Mouse (Mus musculus) liver, embryonic 15.5 days (tissue): ENCODE data around the gene Plod3. TPM values are rescaled to one million over a fixed set of nuclear protein-coding genes. Genes with fewer than 3 reads are reported as not detected.
"Not testable (repeated sequence)": the region's sequence is repeated elsewhere in the genome, so short reads cannot be mapped to it uniquely, and the experiment has no call there.

Experiments
- ATAC-seq: fragments of 200-750 bp; cut with Nextera tagmentation; 2 replicates; pipeline ENCODE4 v1.8.0; 2017; ENCODE audit warnings: moderate number of reproducible peaks, mild to moderate bottlenecking, moderate library complexity; ENCODE audit not compliant: insufficient read depth
- H3K27ac ChIP-seq: fragments of 300-500 bp; sonication (generic); replicated peaks from 2 replicates; pipeline ENCODE4 v1.5.1; 2015; ENCODE audit warnings: mild to moderate bottlenecking, inconsistent platforms
- H3K27me3 ChIP-seq: fragments of 300-500 bp; sonication (generic); 2 replicates; pipeline ENCODE4 v1.6.1; 2015; ENCODE audit warnings: mild to moderate bottlenecking, inconsistent platforms
- H3K36me3 ChIP-seq: fragments of 300-500 bp; sonication (generic); replicated peaks from 2 replicates; pipeline ENCODE4 v1.6.1; 2015; ENCODE audit warnings: moderate library complexity, mild to moderate bottlenecking, inconsistent platforms
- H3K4me1 ChIP-seq: fragments of 300-500 bp; sonication (generic); replicated peaks from 2 replicates; pipeline ENCODE4 v1.6.1; 2015; ENCODE audit warnings: inconsistent platforms
- H3K4me2 ChIP-seq: fragments of 300-500 bp; sonication (generic); 2 replicates; pipeline ENCODE4 v1.6.1; 2015; ENCODE audit warnings: moderate library complexity, mild to moderate bottlenecking, inconsistent platforms
- H3K4me3 ChIP-seq: fragments of 300-500 bp; sonication (generic); replicated peaks from 2 replicates; pipeline ENCODE4 v1.5.1; 2015; ENCODE audit warnings: mild to moderate bottlenecking, inconsistent platforms
- H3K9ac ChIP-seq: fragments of 300-500 bp; sonication (generic); 2 replicates; pipeline ENCODE4 v1.6.1; 2015; ENCODE audit warnings: moderate library complexity, mild to moderate bottlenecking, inconsistent platforms
- H3K9me3 ChIP-seq: fragments of 300-500 bp; sonication (generic); replicated peaks from 2 replicates; pipeline ENCODE4 v1.6.1; 2016; ENCODE audit warnings: inconsistent platforms
- WGBS: fragments of 180-500 bp; shearing (Covaris S2); methylation state at CpG from one replicate; pipeline ENCODE4 v1.1.7; 2015; ENCODE audit warnings: mixed read lengths; ENCODE audit not compliant: insufficient replicate concordance; 5-methylcytosine and 5-hydroxymethylcytosine counted together
- polyA plus RNA-seq: library from polyadenylated mRNA; unstranded; fragments of >200 nt; fragmentation: Nextera tagmentation; extraction: Ambion mirVana; gene quantifications from 2 replicates; pipeline ENCODE4 v1.2.1, GENCODE M21; 2015

Gene Plod3
- polyA plus RNA-seq = 15.3 and 19.0 TPM in 2 replicates

DNA sequence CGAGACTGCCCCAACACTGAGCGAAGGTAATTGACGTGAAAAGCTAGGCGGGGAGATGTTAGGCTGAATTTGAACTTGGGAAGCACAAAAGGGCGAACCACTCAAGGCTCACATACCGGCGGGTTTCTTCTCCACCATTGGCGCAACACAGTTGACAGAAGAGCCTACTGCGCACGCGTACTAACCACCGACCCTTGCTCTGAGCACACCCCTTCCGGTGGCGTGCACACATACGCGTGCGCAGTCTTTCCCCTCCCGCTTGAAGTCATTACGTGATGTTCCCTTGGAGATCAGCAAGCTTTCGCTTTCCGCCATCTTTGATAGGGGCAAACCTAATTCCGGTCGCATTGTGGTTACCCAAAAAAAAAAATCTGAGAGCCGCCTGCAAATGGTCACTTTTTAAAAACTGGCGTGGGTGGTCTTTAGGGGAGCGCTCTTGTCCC lies at the start of gene Plod3:
Plod3 (plus strand) TSS at position 325 of the 443 bp plus-strand sequence.
- peak within 1 kb of the TSS; percentile 92 for H3K27ac ChIP-seq

DNA sequence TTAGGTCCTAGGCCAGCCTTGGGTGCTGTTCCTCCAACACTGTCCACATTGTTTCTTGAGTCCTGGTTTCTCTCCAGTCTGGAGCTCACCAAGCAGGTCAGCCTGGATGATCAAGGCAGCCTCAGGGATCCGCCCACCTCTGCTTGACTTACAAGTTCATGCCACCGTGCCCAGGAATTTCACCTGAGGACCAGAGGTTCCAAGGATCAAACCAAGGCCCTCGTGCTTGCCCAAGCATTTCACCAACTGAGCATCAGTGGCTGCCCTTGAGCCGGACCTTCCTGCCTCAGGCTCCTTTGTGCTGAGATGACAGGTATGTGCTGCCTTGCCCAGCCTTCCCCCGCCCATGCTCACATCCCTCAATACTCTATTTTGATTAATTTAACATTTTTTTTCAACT lies 49.2 kb upstream of the Plod3 start:
- H3K9ac ChIP-seq = no peak overlapping the region
- no peak for ATAC-seq

More for the DNA sequence above, at the start of gene Plod3:
- Histone ChIP-seq H3K4me3 (peak within 1 kb of the TSS; percentile 93), H3K36me3 (peaks cover 27% of the 10 kb centered on the region), H3K27me3 (no peaks in the 10 kb centered on the region), H3K9me3 (no peaks in the 10 kb centered on the region), H3K4me1 (peaks cover 29% of the 10 kb centered on the region), H3K4me2 (peak within 1 kb of the TSS; percentile 98), H3K9ac (peak within 1 kb of the TSS; percentile 92)
- under 1% methylated on average over 26 of the region's 26 CpGs for WGBS
- peak; percentile 93 for ATAC-seq

DNA sequence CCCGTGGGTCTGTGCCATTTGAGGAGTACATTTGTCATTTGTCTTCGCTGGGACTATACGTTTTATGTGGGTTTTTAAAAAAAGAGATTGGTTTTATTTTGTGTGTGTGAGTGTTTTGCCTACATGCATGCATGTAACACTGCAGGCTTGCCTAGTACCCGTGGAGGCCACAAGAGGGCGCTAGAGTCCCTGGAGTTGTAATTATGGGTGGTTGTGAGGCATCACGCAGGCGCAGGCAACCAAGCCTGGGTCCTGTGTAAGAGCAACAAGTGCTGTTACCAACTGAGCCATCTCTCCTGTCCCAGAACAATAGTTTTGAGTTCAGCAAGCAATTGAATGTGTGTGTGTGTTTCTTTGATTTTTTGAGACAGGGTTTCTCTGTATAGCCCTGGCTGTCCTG lies 47.5 kb upstream of the Plod3 start:
- no peak overlapping the region for H3K4me3 ChIP-seq
- H3K9me3 ChIP-seq = no peaks in the 10 kb centered on the region
- no peak overlapping the region for H3K4me2 ChIP-seq
- H3K9ac ChIP-seq = no peak overlapping the region
- no peak overlapping the region for H3K27ac ChIP-seq
- no peaks in the 10 kb centered on the region; the same call in 1 of the 2 replicates for H3K4me1 ChIP-seq
- ATAC-seq = no peak
- WGBS = 52% methylated on average over 7 of the region's 7 CpGs
- H3K27me3 ChIP-seq = no peaks in the 10 kb centered on the region
- no peaks in the 10 kb centered on the region for H3K36me3 ChIP-seq

More for the DNA sequence above, 49.2 kb upstream of the Plod3 start:
- Histone ChIP-seq H3K9me3 (no peaks in the 10 kb centered on the region), H3K27me3 (no peaks in the 10 kb centered on the region), H3K4me1 (no peaks in the 10 kb centered on the region; the same call in 1 of the 2 replicates), H3K27ac (no peak overlapping the region), H3K36me3 (no peaks in the 10 kb centered on the region), H3K4me3 (no peak overlapping the region), H3K4me2 (no peak overlapping the region)
- WGBS = 72% methylated on average over 5 of the region's 5 CpGs

DNA sequence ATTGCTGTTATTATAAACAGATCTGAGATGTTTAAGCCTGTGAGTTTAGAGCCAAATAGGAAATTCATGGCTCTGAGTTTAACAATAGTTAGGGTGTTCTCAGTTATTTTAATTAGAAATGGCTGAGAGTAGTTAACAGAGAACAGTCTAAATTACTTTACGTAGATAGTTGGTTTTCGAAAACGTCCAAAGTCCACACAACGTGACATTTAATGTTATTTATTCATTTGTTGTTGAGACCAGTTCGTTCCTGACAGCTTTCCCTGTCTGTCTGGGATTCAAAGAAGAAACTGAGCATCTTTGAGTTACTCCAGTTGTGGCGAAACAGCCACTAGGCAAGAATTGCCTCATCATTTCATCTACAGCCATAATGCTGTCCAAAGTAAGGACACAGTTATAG lies 46.8 kb upstream of the Plod3 start:
- not testable (repeated sequence) for H3K36me3 ChIP-seq, H3K4me2 ChIP-seq, H3K4me1 ChIP-seq, H3K4me3 ChIP-seq, ATAC-seq, H3K9ac ChIP-seq, H3K27ac ChIP-seq, H3K9me3 ChIP-seq, H3K27me3 ChIP-seq
- WGBS = 64% methylated on average over 6 of the region's 6 CpGs

DNA sequence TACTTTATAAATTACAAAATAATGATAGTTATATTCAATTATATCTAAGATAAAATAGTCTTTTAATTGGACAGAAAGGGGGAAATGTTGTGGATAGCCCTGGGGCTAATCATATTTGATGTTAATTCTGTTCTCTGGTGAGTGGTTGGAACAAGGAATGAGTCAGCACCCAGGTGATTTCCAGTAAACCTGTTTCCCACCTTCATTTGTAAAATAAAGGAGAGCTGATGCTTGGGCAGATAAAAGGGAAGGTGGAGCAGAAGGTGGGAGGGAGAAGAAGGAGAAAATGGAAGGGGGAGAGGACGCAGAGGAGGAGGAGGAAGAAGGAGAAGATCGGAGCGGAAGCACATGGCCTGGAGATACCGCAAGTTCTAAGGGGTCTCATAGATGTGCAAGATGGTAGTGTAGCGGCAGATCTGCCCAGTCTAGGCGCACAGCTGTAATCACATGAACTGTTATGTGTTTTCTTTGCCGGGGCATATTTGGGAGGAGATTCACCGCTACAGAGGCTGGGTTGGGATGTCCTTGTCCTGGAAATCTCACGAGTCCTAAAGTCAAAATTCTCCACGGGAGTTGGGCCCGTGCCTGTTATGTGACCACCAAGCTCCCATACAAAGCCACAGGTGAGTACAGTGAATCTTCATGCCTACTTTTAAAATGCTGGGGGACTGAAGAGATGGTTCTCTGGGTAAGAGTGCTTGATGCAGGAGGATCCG lies 45.8 kb upstream of the Plod3 start:
- H3K27me3 ChIP-seq = no peaks in the 10 kb centered on the region
- no peaks in the 10 kb centered on the region for H3K36me3 ChIP-seq
- H3K9me3 ChIP-seq = no peaks in the 10 kb centered on the region
- no peak overlapping the region for H3K4me2 ChIP-seq
- H3K9ac ChIP-seq = no peak overlapping the region
- no peak overlapping the region for H3K4me3 ChIP-seq
- H3K4me1 ChIP-seq = no peaks in the 10 kb centered on the region
- WGBS = 75% methylated on average over 12 of the region's 12 CpGs
- ATAC-seq = no peak
- H3K27ac ChIP-seq = no peak overlapping the region

DNA sequence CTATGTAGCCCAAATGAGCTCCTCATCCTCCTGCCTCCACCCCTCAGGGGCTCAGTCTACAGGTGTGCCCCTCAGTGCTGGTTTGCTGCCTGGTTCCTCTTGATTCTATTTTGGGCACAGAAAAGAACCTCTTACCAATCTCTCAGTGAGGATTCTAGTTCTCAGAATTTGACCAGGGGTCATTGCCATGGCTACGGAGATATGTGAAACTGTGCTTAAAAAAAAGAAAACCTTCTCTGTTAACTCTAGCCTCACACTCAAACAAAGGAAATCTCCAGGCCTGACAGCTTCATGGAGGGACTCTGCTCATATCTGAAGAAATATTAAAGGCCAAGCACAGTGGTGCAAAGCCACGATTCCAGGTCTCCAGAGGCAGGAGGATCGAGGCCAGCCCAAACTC lies 44.0 kb upstream of the Plod3 start:
- H3K9me3 ChIP-seq = no peaks in the 10 kb centered on the region
- H3K4me2 ChIP-seq = no peak overlapping the region
- no peaks in the 10 kb centered on the region for H3K36me3 ChIP-seq
- 59% methylated on average over 3 of the region's 3 CpGs for WGBS
- H3K4me1 ChIP-seq = no peaks in the 10 kb centered on the region
- H3K4me3 ChIP-seq = no peak overlapping the region
- no peak overlapping the region for H3K9ac ChIP-seq
- ATAC-seq = no peak
- H3K27ac ChIP-seq = no peak overlapping the region
- H3K27me3 ChIP-seq = no peaks in the 10 kb centered on the region

DNA sequence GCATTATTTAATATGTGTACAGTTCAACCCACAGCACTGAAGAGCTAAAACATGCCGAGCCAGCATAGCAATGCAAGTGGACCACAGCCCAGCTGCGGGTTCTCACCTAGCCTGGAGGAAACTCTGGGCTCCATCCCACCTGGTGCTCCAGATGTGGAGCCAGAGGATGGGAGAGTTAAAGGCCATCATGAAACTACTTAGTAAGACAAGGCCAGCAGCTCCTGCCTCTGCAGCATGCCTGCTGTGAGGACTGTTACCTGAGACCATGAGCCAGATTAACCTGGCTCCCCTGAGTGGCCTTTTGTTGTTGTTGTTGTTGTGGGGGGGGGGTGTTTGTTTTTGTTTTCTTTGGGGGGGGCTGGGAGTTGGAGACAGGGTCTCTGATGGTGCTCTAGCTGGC lies 43.4 kb upstream of the Plod3 start:
- Histone ChIP-seq H3K27ac (no peak overlapping the region), H3K4me2 (no peak overlapping the region), H3K27me3 (no peaks in the 10 kb centered on the region), H3K4me3 (no peak overlapping the region), H3K4me1 (no peaks in the 10 kb centered on the region), H3K36me3 (no peaks in the 10 kb centered on the region), H3K9me3 (no peaks in the 10 kb centered on the region), H3K9ac (no peak overlapping the region)
- no peak for ATAC-seq
- WGBS = 67% methylated on average over 2 of the region's 2 CpGs

DNA sequence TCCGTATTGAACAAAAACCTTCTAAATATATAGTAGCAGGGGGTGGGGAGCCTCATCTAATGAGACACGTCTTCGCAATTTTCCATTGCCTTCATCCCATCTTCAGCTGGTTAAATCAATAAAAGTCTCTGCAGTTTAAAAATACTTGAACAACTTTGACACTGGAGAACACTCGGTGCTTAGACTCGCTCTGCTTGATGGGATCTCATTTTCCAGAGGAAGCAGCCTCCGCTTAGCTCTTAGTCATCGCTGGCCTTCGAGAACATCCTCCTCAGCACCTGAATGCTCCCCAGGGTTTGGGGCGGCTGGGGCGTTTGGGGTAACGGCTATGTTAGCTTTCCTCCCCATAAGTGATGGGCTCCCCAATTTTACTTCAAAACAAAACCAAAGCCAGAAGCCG lies 41.7 kb upstream of the Plod3 start:
- WGBS = 66% methylated on average over 12 of the region's 12 CpGs

DNA sequence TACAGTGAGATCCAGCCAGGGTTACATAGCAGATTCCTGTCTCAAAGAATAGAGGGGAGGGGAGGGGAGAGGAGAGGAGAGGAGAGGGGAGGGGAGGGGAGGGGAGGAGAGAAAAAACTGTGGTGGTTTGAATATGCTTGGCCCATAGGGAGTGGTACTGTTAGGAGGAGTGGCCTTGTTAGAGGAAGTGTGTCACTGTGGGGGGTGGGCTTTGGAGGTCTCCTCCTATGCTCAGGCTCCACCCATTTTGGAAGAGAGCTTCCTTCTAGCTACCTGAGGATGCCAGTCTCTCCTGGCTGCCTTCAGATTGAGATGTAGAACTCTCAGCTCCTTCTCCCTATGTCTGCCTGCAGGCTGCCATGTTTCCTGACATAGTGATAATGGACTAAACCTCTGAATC lies 38.9 kb upstream of the Plod3 start:
- no peak overlapping the region for H3K27ac ChIP-seq
- ATAC-seq = no peak
- H3K4me3 ChIP-seq = no peak overlapping the region
- no peaks in the 10 kb centered on the region for H3K36me3 ChIP-seq
- H3K4me2 ChIP-seq = no peak overlapping the region
- H3K9ac ChIP-seq = no peak overlapping the region
- no peaks in the 10 kb centered on the region for H3K9me3 ChIP-seq
- H3K4me1 ChIP-seq = peaks cover 6% of the 10 kb centered on the region
- no peaks in the 10 kb centered on the region for H3K27me3 ChIP-seq

More for the DNA sequence above, 41.7 kb upstream of the Plod3 start:
- H3K4me1 ChIP-seq = no peaks in the 10 kb centered on the region
- no peak overlapping the region for H3K9ac ChIP-seq
- no peak overlapping the region for H3K4me3 ChIP-seq
- H3K36me3 ChIP-seq = no peaks in the 10 kb centered on the region
- H3K9me3 ChIP-seq = no peaks in the 10 kb centered on the region
- H3K4me2 ChIP-seq = no peak overlapping the region
- H3K27ac ChIP-seq = no peak overlapping the region
- ATAC-seq = no peak
- no peaks in the 10 kb centered on the region for H3K27me3 ChIP-seq

DNA sequence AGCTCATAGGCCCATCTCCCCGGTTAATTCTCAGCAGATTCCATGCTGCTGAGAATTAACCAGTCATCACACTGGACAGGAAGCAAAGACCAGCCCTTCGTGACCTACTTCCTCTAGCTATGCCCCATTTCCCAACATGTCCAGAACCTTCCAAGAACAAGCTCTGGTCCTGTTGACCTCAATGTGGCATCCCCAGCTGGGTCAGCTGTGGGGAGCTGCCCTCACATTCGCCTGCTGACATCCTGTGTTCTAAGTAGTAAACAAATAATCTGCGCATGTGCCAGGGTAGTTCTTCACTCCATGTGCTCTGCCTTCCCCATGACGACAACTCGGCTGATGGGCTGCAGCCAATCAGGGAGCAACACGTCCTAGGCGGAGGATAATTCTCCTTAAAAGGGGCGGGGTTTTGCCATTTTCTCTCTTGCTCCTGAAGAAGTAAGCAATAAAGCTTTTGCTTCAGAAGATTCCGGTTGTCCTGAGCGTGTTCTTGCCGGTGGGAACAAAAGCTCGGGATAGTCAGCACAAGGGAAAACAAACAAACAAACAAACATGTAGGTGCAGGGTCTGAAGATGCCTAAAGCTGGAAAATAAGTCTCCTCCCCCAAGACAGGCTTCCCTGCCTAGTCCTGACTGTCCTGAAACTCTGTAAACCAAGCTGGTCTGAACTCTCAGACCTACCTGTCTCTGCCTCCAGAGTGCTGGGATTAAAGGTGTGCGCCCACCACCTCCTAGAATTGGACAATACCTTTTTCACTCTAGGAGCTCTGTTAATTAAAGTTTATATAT lies 37.1 kb upstream of the Plod3 start:
- not testable (repeated sequence) for H3K4me2 ChIP-seq, H3K27me3 ChIP-seq, H3K27ac ChIP-seq, ATAC-seq, H3K9ac ChIP-seq, H3K4me3 ChIP-seq, H3K36me3 ChIP-seq, H3K9me3 ChIP-seq
- WGBS = 69% methylated on average over 14 of the region's 14 CpGs
- H3K4me1 ChIP-seq = peaks cover 22% of the 10 kb centered on the region

DNA sequence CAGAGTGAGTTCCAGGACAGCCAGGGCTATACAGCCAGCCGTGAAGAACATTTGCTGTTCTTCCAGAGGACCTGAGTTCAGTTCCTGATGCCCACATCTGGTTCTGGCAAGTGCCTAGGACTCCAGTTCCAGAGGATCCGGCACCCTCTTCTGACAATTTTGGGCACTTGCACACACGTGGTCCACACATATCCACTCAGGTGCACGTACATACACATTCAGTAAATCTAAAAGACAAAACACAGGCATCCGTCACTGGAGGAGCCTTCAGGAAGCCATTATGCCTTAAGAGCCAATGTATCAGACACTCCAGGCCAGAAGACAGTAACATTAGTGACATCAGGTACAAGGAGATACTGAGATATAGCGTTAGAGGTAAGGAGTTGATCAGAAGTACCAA lies 36.3 kb upstream of the Plod3 start:
- Histone ChIP-seq H3K4me2 (no peak overlapping the region), H3K9ac (no peak overlapping the region)
- ATAC-seq = no peak

More for the DNA sequence above, 36.3 kb upstream of the Plod3 start:
- Histone ChIP-seq H3K27me3 (no peaks in the 10 kb centered on the region), H3K36me3 (no peaks in the 10 kb centered on the region), H3K4me3 (no peak overlapping the region), H3K27ac (no peak overlapping the region), H3K9me3 (no peaks in the 10 kb centered on the region), H3K4me1 (peaks cover 28% of the 10 kb centered on the region)
- 79% methylated on average over 6 of the region's 6 CpGs for WGBS
